Mouse (Mus musculus): ENCODE data around the gene Gm29133. TPM values are rescaled to one million over a fixed set of nuclear protein-coding genes. Genes with fewer than 3 reads are reported as not detected.

The Gm29133 gene
- total and polyA plus RNA-seq, 2 experiments from 2014 or later = not detected

DNA sequence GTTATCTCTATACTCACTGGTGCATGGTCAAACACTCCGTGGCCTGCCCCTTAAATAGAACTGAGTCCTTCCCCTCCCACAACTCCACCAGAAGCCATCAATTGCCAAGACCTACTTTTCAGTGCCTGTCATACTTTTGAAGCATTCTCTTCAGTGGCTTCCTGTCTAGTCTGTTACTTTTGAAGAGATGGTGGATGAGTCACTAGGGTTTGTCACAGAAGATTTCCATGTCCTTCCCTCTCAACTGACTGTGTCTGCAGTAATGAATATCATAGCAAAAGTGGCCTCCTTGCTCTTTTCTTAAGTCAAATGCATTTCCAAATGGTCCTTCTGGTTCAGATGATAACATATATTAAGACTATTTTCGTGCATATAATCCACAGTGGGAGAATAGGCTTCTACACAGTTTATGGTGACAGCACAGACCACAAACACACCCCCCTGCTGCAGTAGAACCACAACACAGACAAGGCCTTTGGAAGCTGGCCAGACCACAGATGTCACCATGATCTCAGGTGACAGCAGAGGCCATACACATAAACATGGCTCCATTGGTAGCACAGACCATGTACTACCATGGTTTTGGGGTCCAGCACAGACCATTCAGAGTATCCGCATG is 16.9 kb upstream of the Gm29133 start:
- no peak overlapping the region for H3K4me3 ChIP-seq (ENCODE audit: low read depth, low read length)
- no peak overlapping the region for H3K4me2 ChIP-seq (ENCODE audit: low read depth, low read length, poor library complexity, severe bottlenecking)
- H3K27ac ChIP-seq (ENCODE audit: low read depth, low read length) = no peak overlapping the region
- 84% methylated on average over 3 of the region's 3 CpGs for WGBS
- no peak overlapping the region for H3K9ac ChIP-seq (replicated peaks; ENCODE audit: low read length, poor library complexity, severe bottlenecking)
- no peaks in the 10 kb centered on the region for H3K4me1 ChIP-seq (ENCODE audit: insufficient read depth, low read length)
- H3K36me3 ChIP-seq (ENCODE audit: insufficient read depth, low read length) = no peaks in the 10 kb centered on the region
- H3K27me3 ChIP-seq (ENCODE audit: insufficient read depth, low read length) = no peaks in the 10 kb centered on the region
- no peaks in the 10 kb centered on the region for H3K9me3 ChIP-seq (ENCODE audit: low read length)
- no peak for DNase-seq (ENCODE audit: low spot score)
- TF ChIP-seq CTCF (IDR thresholded peaks at IDR 0.05) = no peak
- ATAC-seq (ENCODE audit: low FRiP score) = no peak; the same call in 1 of the 2 replicates

DNA sequence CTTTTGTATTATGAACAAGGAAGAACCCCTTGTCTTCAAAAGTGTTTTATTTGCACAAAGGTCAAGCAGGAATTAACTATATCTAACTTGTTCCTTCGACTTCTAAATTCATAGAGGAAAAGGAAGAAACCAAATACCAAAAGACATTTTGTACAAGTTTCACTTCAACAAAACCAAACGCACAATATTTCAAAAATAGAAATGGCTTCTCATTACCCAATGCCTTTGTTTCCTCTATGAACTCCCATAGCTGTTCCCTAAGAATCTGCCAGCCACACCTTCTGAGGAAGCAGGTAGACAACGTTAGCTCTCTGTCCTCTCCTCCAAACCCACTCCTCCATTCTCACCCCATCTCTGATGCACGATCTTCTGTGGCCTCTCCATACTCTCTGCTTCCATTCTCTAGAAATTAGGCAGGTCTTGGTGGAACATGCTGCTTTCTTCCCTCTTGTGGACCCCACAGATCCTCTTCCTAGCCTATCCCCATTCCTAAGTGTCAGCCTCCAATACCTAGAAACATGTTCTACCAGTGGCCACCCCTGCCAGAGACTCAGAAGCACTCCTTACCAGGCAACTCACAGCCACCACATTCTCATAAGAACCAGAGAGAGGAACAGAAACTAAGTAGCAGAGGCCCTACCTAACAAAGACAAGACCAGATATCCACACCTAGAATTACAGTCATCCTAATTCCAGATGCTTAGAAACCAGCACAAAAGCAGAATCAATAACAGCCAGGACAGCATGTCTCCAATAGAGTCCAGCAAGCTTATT is 4.1 kb upstream of the Gm29133 start:
- 85% methylated on average over 4 of the region's 4 CpGs for WGBS
- H3K9ac ChIP-seq (replicated peaks; ENCODE audit: low read length, poor library complexity, severe bottlenecking) = no peak overlapping the region
- no peak for ATAC-seq (ENCODE audit: low FRiP score)

DNA sequence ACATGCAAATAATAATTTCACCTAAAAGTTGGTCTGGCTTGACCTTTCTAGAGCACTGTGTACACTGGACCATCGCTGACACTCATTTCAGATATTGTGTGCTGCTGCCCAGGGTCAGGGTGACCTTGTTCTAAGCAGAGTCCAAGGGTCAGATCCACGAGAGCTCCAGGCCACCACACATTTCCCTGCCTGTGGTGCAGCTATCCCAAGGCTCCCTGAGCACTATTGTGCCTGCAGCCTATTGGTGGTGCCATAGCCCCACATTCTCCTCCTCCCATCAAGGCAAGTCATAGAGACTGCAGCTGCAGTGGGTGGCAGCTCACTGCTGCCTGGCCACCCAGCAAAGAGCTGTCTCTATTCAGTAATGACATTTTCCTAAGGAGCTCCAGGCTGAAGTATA is 2.7 kb upstream of the Gm29133 start:
- no peak overlapping the region for H3K4me3 ChIP-seq (ENCODE audit: low read depth, low read length)
- no peak for DNase-seq (ENCODE audit: low spot score)
- H3K9ac ChIP-seq (replicated peaks; ENCODE audit: low read length, poor library complexity, severe bottlenecking) = no peak overlapping the region
- H3K4me2 ChIP-seq (ENCODE audit: low read depth, low read length, poor library complexity, severe bottlenecking) = no peak overlapping the region
- no peak overlapping the region for H3K27ac ChIP-seq (ENCODE audit: low read depth, low read length)
- no peaks in the 10 kb centered on the region for H3K27me3 ChIP-seq (ENCODE audit: insufficient read depth, low read length)
- H3K36me3 ChIP-seq (ENCODE audit: insufficient read depth, low read length) = no peaks in the 10 kb centered on the region
- 59% methylated on average over 2 of the region's 2 CpGs for WGBS
- ATAC-seq (ENCODE audit: low FRiP score) = no peak
- no peak for TF ChIP-seq CTCF (IDR thresholded peaks at IDR 0.05)
- no peaks in the 10 kb centered on the region for H3K4me1 ChIP-seq (ENCODE audit: insufficient read depth, low read length)
- no peaks in the 10 kb centered on the region for H3K9me3 ChIP-seq (ENCODE audit: low read length)

More for the DNA sequence above, 4.1 kb upstream of the Gm29133 start:
- Histone ChIP-seq H3K4me3 (ENCODE audit: low read depth, low read length) (no peak overlapping the region), H3K36me3 (ENCODE audit: insufficient read depth, low read length) (no peaks in the 10 kb centered on the region), H3K27me3 (ENCODE audit: insufficient read depth, low read length) (no peaks in the 10 kb centered on the region), H3K9me3 (ENCODE audit: low read length) (no peaks in the 10 kb centered on the region), H3K4me1 (ENCODE audit: insufficient read depth, low read length) (no peaks in the 10 kb centered on the region), H3K4me2 (ENCODE audit: low read depth, low read length, poor library complexity, severe bottlenecking) (no peak overlapping the region), H3K27ac (ENCODE audit: low read depth, low read length) (no peak overlapping the region)
- TF ChIP-seq CTCF (IDR thresholded peaks at IDR 0.05) = no peak
- DNase-seq (ENCODE audit: low spot score) = no peak

DNA sequence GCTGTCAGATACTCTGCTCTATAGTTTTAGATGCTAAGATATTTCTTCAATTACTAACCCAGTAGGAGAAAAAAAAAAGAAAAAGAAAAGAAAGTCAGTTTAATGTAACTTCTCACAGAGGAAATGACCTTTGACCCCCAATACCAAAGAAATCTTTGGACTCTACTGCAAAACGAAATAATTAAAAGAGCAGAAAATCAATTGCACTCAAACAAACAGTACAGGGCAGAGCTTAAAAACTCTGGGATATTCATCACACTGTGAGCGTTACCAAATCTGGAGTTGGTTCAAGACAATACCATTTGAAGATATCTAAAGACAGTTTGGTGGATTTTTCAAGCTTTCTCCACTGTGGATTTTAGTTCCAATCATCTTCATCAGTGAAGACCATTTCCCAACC is 15.4 kb downstream of the Gm29133 start:
- no peak overlapping the region for H3K9ac ChIP-seq (replicated peaks; ENCODE audit: low read length, poor library complexity, severe bottlenecking)
- no peak overlapping the region for H3K27ac ChIP-seq (ENCODE audit: low read depth, low read length)
- DNase-seq (ENCODE audit: low spot score) = no peak
- TF ChIP-seq CTCF (IDR thresholded peaks at IDR 0.05) = no peak
- 51% methylated on average over 2 of the region's 2 CpGs for WGBS
- no peaks in the 10 kb centered on the region for H3K9me3 ChIP-seq (ENCODE audit: low read length)
- no peak for ATAC-seq (ENCODE audit: low FRiP score)
- H3K4me2 ChIP-seq (ENCODE audit: low read depth, low read length, poor library complexity, severe bottlenecking) = no peak overlapping the region
- no peaks in the 10 kb centered on the region for H3K27me3 ChIP-seq (ENCODE audit: insufficient read depth, low read length)
- no peak overlapping the region for H3K4me3 ChIP-seq (ENCODE audit: low read depth, low read length)
- no peaks in the 10 kb centered on the region for H3K4me1 ChIP-seq (ENCODE audit: insufficient read depth, low read length)
- no peaks in the 10 kb centered on the region for H3K36me3 ChIP-seq (ENCODE audit: insufficient read depth, low read length)

DNA sequence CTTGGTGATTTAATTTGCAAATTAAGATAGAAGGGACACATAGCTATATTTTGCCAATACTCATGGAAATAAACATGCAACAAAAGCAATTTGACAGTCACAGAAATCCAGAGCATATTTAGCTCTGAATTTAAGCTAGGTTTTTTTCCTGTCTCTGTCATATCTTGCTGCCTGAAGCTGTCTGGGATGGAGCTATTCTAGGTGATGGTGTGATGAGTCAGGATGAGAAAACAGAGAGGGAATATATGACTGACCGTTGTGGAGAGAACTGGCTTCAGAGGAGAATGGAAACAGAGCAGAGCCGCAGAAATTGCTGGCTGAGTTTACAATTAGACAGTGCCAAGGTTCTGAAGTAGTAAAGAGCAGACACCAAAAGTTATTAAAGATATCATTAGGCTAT is 26.3 kb downstream of the Gm29133 start:
- Histone ChIP-seq H3K4me3 (ENCODE audit: low read depth, low read length) (no peak overlapping the region), H3K4me2 (ENCODE audit: low read depth, low read length, poor library complexity, severe bottlenecking) (no peak overlapping the region), H3K36me3 (ENCODE audit: insufficient read depth, low read length) (no peaks in the 10 kb centered on the region), H3K27ac (ENCODE audit: low read depth, low read length) (no peak overlapping the region), H3K9ac (replicated peaks; ENCODE audit: low read length, poor library complexity, severe bottlenecking) (no peak overlapping the region), H3K27me3 (ENCODE audit: insufficient read depth, low read length) (no peaks in the 10 kb centered on the region), H3K9me3 (ENCODE audit: low read length) (no peaks in the 10 kb centered on the region), H3K4me1 (ENCODE audit: insufficient read depth, low read length) (no peaks in the 10 kb centered on the region)
- TF ChIP-seq CTCF (IDR thresholded peaks at IDR 0.05) = no peak
- WGBS = 87% methylated on average over 2 of the region's 2 CpGs
- ATAC-seq (ENCODE audit: low FRiP score) = no peak
- no peak for DNase-seq (ENCODE audit: low spot score)

DNA sequence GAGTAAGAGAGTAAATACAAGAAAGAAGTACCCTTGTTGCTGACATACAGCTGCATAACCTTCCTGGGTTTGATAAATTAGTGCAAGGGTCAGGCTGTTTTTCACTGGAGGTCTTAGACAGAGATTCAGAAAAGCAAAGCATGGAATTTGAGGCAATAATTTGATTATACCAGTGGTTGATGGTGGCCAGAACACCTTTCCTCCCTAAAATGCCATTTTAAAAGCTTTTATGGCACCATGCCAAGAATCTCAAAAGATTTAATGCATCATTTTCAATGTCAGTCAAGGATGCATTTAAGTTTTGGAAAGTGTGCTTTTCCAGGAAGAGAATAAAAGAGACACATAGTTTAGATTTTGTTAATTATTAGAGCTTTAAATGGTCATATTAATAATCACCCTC is 60.0 kb downstream of the Gm29133 start:
- H3K27me3 ChIP-seq (ENCODE audit: insufficient read depth, low read length) = no peaks in the 10 kb centered on the region
- no peaks in the 10 kb centered on the region for H3K4me1 ChIP-seq (ENCODE audit: insufficient read depth, low read length)
- H3K4me2 ChIP-seq (ENCODE audit: low read depth, low read length, poor library complexity, severe bottlenecking) = no peak overlapping the region
- no peaks in the 10 kb centered on the region for H3K9me3 ChIP-seq (ENCODE audit: low read length)
- TF ChIP-seq CTCF (IDR thresholded peaks at IDR 0.05) = no peak
- no peak overlapping the region for H3K4me3 ChIP-seq (ENCODE audit: low read depth, low read length)
- no peak overlapping the region for H3K27ac ChIP-seq (ENCODE audit: low read depth, low read length)
- no peak for ATAC-seq (ENCODE audit: low FRiP score)
- H3K36me3 ChIP-seq (ENCODE audit: insufficient read depth, low read length) = no peaks in the 10 kb centered on the region
- H3K9ac ChIP-seq (replicated peaks; ENCODE audit: low read length, poor library complexity, severe bottlenecking) = no peak overlapping the region
- DNase-seq (ENCODE audit: low spot score) = no peak

All from midbrain, postnatal 0 days (tissue).